ENCODE assay signal across 16 mouse cellular contexts in genomic region chr5:46556691-46557265, GRCm38 (mm10).
DNase-seq lines count a peak whose midpoint lies in the region; ATAC-seq lines count a peak whose summit lies in the region.
"Had no signal": no experiment of that assay in that cellular context is flagged by ENCODE, and none has a peak within 500 bp of the region (broad histone marks: within the 10 kb centered on the region; RNA-seq: fewer than 3 reads in every experiment).

No protein-coding gene starts in this region.

- H3K27me3 ChIP-seq in forebrain, embryonic 13.5 days = no peaks in the 10 kb centered on the region
- H3K27me3 ChIP-seq in forebrain, embryonic 10.5 days (ENCODE audit: poor library complexity, severe bottlenecking) = no peaks in the 10 kb centered on the region
- H3K27me3 ChIP-seq in forebrain, embryonic 15.5 days = no peaks in the 10 kb centered on the region
- no peaks in the 10 kb centered on the region for H3K27me3 ChIP-seq in forebrain, embryonic 12.5 days
- H3K27me3 ChIP-seq in forebrain, embryonic 16.5 days (replicated peaks; ENCODE audit: control insufficient read depth, insufficient read depth, low read length) = no peaks in the 10 kb centered on the region
- H3K27me3 ChIP-seq: embryonic facial prominence, embryonic 13.5 days had no signal

- no peaks in the 10 kb centered on the region for H3K9me3 ChIP-seq in forebrain, embryonic 13.5 days (replicated peaks)
- peaks cover 6% of the 10 kb centered on the region; the same call in 1 of the 2 replicates for H3K9me3 ChIP-seq in forebrain, embryonic 10.5 days
- no peaks in the 10 kb centered on the region for H3K9me3 ChIP-seq in forebrain, embryonic 15.5 days
- no peaks in the 10 kb centered on the region for H3K9me3 ChIP-seq in forebrain, embryonic 12.5 days
- H3K9me3 ChIP-seq in forebrain, embryonic 16.5 days (ENCODE audit: control insufficient read depth, low read length) = no peaks in the 10 kb centered on the region
- H3K9me3 ChIP-seq: embryonic facial prominence, embryonic 13.5 days had no signal

- H3K4me2 ChIP-seq in forebrain, embryonic 13.5 days = no peak overlapping the region
- H3K4me2 ChIP-seq in forebrain, embryonic 15.5 days (replicated peaks) = no peak overlapping the region
- no peak overlapping the region for H3K4me2 ChIP-seq in forebrain, embryonic 12.5 days
- H3K4me2 ChIP-seq in forebrain, embryonic 16.5 days (ENCODE audit: low read length) = no peak overlapping the region
- H3K4me2 ChIP-seq: embryonic facial prominence, embryonic 13.5 days had no signal

- DNase-seq in forebrain, embryonic 10.5 days (ENCODE audit: extremely low spot score, low spot score) = no peak
- DNase-seq in gastrocnemius, postnatal 10 days = no peak
- no peak for DNase-seq in kidney, postnatal 25 days
- DNase-seq: adrenal gland, adult 2 months; adrenal gland, postnatal 10 days; adrenal gland, postnatal 25 days; cerebellum, adult 11-12 months; cerebellum, adult 2 months; cerebellum, adult 9-10 months; cerebellum, postnatal 10 days; cerebellum, postnatal 25 days had no signal

- no peaks in the 10 kb centered on the region for H3K4me1 ChIP-seq in forebrain, embryonic 13.5 days
- H3K4me1 ChIP-seq in forebrain, embryonic 10.5 days = no peaks in the 10 kb centered on the region
- no peaks in the 10 kb centered on the region for H3K4me1 ChIP-seq in forebrain, embryonic 15.5 days
- no peaks in the 10 kb centered on the region for H3K4me1 ChIP-seq in forebrain, embryonic 12.5 days
- no peaks in the 10 kb centered on the region for H3K4me1 ChIP-seq in forebrain, embryonic 16.5 days (replicated peaks; ENCODE audit: control insufficient read depth, insufficient read depth, low read length)
- H3K4me1 ChIP-seq: embryonic facial prominence, embryonic 13.5 days had no signal

- H3K36me3 ChIP-seq in forebrain, embryonic 13.5 days (ENCODE audit: poor library complexity, severe bottlenecking) = no peaks in the 10 kb centered on the region
- no peaks in the 10 kb centered on the region for H3K36me3 ChIP-seq in forebrain, embryonic 10.5 days (replicated peaks)
- H3K36me3 ChIP-seq in forebrain, embryonic 15.5 days = no peaks in the 10 kb centered on the region
- H3K36me3 ChIP-seq in forebrain, embryonic 12.5 days (replicated peaks) = no peaks in the 10 kb centered on the region
- no peaks in the 10 kb centered on the region for H3K36me3 ChIP-seq in forebrain, embryonic 16.5 days (ENCODE audit: control insufficient read depth, insufficient read depth)
- H3K36me3 ChIP-seq: embryonic facial prominence, embryonic 13.5 days had no signal

- no peak overlapping the region for H3K27ac ChIP-seq in forebrain, embryonic 13.5 days
- no peak overlapping the region for H3K27ac ChIP-seq in forebrain, embryonic 10.5 days
- no peak overlapping the region for H3K27ac ChIP-seq in forebrain, embryonic 15.5 days (replicated peaks)
- no peak overlapping the region for H3K27ac ChIP-seq in forebrain, embryonic 12.5 days
- no peak overlapping the region for H3K27ac ChIP-seq in forebrain, embryonic 16.5 days (ENCODE audit: low read length)
- H3K27ac ChIP-seq: embryonic facial prominence, embryonic 13.5 days had no signal

- no peak overlapping the region for H3K4me3 ChIP-seq in forebrain, embryonic 13.5 days
- H3K4me3 ChIP-seq in forebrain, embryonic 10.5 days = no peak overlapping the region
- no peak overlapping the region for H3K4me3 ChIP-seq in forebrain, embryonic 15.5 days
- H3K4me3 ChIP-seq in forebrain, embryonic 12.5 days (replicated peaks) = no peak overlapping the region
- no peak overlapping the region for H3K4me3 ChIP-seq in forebrain, embryonic 16.5 days (replicated peaks; ENCODE audit: low read length)
- H3K4me3 ChIP-seq: embryonic facial prominence, embryonic 13.5 days had no signal

- ATAC-seq in forebrain, embryonic 13.5 days = peak; percentile 70; the same call in 1 of the 2 replicates
- peak; percentile 87 for ATAC-seq in forebrain, embryonic 15.5 days (replicated peaks)
- no peak for ATAC-seq in forebrain, embryonic 12.5 days (ENCODE audit: low FRiP score)
- ATAC-seq in forebrain, embryonic 16.5 days = peak; percentile 79

- H3K9ac ChIP-seq in forebrain, embryonic 13.5 days = no peak overlapping the region
- H3K9ac ChIP-seq in forebrain, embryonic 15.5 days (replicated peaks) = no peak overlapping the region
- no peak overlapping the region for H3K9ac ChIP-seq in forebrain, embryonic 12.5 days
- H3K9ac ChIP-seq in forebrain, embryonic 16.5 days (replicated peaks; ENCODE audit: low read depth, low read length) = no peak overlapping the region
- H3K9ac ChIP-seq: embryonic facial prominence, embryonic 13.5 days had no signal

- WGBS in forebrain, embryonic 13.5 days = 84% methylated on average over 3 of the region's 3 CpGs
- 88% methylated on average over 3 of the region's 3 CpGs for WGBS in forebrain, embryonic 10.5 days
- WGBS in forebrain, embryonic 15.5 days = 76% methylated on average over 3 of the region's 3 CpGs
- 89% methylated on average over 3 of the region's 3 CpGs for WGBS in forebrain, embryonic 12.5 days
- WGBS in forebrain, embryonic 16.5 days = 61% methylated on average over 3 of the region's 3 CpGs
